Mouse (Mus musculus) stomach, postnatal 0 days (tissue): ENCODE measurements around the gene Narf.

Source experiments
- CTCF ChIP-seq: IDR thresholded peaks from 2 replicates; pipeline ENCODE4 v1.5.1; 2016; ENCODE audit warnings: antibody characterized with exemption, low read depth, mild to moderate bottlenecking, moderate library complexity
- EP300 ChIP-seq: optimal IDR thresholded peaks from 2 replicates; pipeline ENCODE3; 2016; ENCODE audit warnings: antibody characterized with exemption

DNA sequence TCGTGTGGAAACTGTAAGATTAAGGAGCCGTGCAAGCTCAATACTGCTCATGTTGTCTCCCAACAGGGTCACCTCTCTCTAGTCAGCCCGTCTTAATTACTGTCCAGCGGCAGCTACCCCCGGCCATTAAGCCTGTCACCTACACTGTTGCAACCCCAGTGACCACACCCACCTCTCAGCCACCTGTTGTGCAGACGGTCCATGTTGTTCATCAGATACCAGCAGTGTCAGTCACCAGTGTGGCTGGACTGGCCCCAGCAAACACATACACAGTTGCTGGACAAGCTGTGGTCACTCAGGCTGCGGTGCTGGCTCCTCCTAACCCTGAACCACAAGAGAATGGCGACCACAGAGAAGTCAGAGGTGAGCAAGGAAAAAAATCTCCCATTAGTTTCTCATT, 61.4 kb downstream of the Narf start:
- TF ChIP-seq EP300: no peak
- TF ChIP-seq CTCF: no peak
